Mouse (Mus musculus) liver, embryonic 15.5 days (tissue): Measurements from ENCODE around the gene Parp1. TPM values are rescaled to one million over a fixed set of nuclear protein-coding genes. Genes with fewer than 3 reads are reported as not detected.

Experiments used
- ATAC-seq: fragments of 200-750 bp; cut with Nextera tagmentation; 2 replicates; pipeline ENCODE4 v1.8.0; 2017; ENCODE audit warnings: moderate number of reproducible peaks, mild to moderate bottlenecking, moderate library complexity; ENCODE audit not compliant: insufficient read depth
- H3K27ac ChIP-seq: fragments of 300-500 bp; sonication (generic); replicated peaks from 2 replicates; pipeline ENCODE4 v1.5.1; 2015; ENCODE audit warnings: mild to moderate bottlenecking, inconsistent platforms
- H3K27me3 ChIP-seq: fragments of 300-500 bp; sonication (generic); 2 replicates; pipeline ENCODE4 v1.6.1; 2015; ENCODE audit warnings: mild to moderate bottlenecking, inconsistent platforms
- H3K36me3 ChIP-seq: fragments of 300-500 bp; sonication (generic); replicated peaks from 2 replicates; pipeline ENCODE4 v1.6.1; 2015; ENCODE audit warnings: moderate library complexity, mild to moderate bottlenecking, inconsistent platforms
- H3K4me1 ChIP-seq: fragments of 300-500 bp; sonication (generic); replicated peaks from 2 replicates; pipeline ENCODE4 v1.6.1; 2015; ENCODE audit warnings: inconsistent platforms
- H3K4me2 ChIP-seq: fragments of 300-500 bp; sonication (generic); 2 replicates; pipeline ENCODE4 v1.6.1; 2015; ENCODE audit warnings: moderate library complexity, mild to moderate bottlenecking, inconsistent platforms
- H3K4me3 ChIP-seq: fragments of 300-500 bp; sonication (generic); replicated peaks from 2 replicates; pipeline ENCODE4 v1.5.1; 2015; ENCODE audit warnings: mild to moderate bottlenecking, inconsistent platforms
- H3K9ac ChIP-seq: fragments of 300-500 bp; sonication (generic); 2 replicates; pipeline ENCODE4 v1.6.1; 2015; ENCODE audit warnings: moderate library complexity, mild to moderate bottlenecking, inconsistent platforms
- H3K9me3 ChIP-seq: fragments of 300-500 bp; sonication (generic); replicated peaks from 2 replicates; pipeline ENCODE4 v1.6.1; 2016; ENCODE audit warnings: inconsistent platforms
- WGBS: fragments of 180-500 bp; shearing (Covaris S2); methylation state at CpG from one replicate; pipeline ENCODE4 v1.1.7; 2015; ENCODE audit warnings: mixed read lengths; ENCODE audit not compliant: insufficient replicate concordance; 5-methylcytosine and 5-hydroxymethylcytosine counted together
- polyA plus RNA-seq: library from polyadenylated mRNA; unstranded; fragments of >200 nt; fragmentation: Nextera tagmentation; extraction: Ambion mirVana; gene quantifications from 2 replicates; pipeline ENCODE4 v1.2.1, GENCODE M21; 2015

Gene Parp1
- polyA plus RNA-seq, result 54.5 and 62.7 TPM in 2 replicates

DNA sequence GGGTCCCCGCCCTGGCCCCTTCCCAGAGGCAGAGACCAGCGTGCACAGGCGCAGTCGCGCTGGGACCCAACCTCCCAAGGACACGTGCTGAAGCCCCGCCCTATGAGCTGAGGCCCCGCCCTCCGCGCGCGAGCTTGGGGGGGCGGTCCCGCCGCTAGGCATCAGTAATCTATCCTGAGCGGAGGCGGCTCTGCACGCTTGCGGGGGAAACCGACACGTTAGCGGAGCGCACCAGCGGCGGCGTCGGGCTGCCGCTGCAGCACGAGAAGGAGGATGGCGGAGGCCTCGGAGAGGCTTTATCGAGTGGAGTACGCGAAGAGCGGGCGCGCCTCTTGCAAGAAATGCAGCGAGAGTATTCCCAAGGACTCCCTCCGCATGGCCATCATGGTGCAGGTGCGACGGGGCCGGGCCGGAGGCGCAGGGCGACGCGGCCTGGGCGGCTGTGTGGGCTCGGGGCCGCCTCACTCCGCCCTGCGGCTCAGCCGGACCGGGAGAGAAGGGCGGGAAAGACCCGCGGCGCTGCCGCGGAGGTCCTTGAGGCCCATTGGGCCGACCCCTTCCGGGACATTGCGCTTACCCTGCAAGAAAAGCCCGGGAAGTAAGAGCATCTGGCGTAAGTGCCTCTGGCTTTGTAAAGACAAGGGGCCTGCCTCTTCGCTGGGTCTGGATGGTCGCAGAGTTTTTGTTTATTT lies at the start of gene Parp1:
Parp1 (plus strand) TSS at position 164 of the 692 bp plus-strand sequence.
- H3K27ac ChIP-seq, result peak within 1 kb of the TSS; percentile 53
- H3K36me3 ChIP-seq, result peaks cover 6% of the 10 kb centered on the region
- peak; percentile 90 for ATAC-seq
- peak within 1 kb of the TSS; percentile 70 for H3K4me3 ChIP-seq
- H3K9me3 ChIP-seq, result no peaks in the 10 kb centered on the region
- H3K4me2 ChIP-seq, result peak within 1 kb of the TSS; percentile 93
- peaks cover 51% of the 10 kb centered on the region for H3K4me1 ChIP-seq
- H3K9ac ChIP-seq, result peak within 1 kb of the TSS; percentile 73
- WGBS, result under 1% methylated on average over 67 of the region's 67 CpGs
- H3K27me3 ChIP-seq, result no peaks in the 10 kb centered on the region

DNA sequence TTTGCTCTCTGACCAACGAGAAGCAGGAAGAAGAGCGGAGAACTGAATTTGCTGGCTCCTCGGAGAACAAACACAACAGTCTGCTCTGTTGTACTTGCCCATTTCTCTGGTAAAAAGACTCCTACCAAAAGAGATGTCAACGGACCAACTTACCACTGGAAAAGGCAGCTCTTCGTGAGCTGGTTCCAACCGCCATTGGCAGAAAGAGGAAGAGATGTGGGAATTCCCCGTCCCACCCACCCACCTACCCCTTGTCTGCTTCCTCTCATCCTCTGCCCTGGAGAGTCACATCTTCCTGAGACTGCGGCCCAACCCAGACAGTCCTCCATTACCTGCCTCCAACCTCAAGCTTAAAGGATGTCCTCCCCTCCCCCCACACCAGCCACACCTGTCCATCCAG lies 49.2 kb upstream of the Parp1 start:
- H3K9me3 ChIP-seq, result no peaks in the 10 kb centered on the region
- no peak overlapping the region for H3K4me3 ChIP-seq
- no peaks in the 10 kb centered on the region for H3K27me3 ChIP-seq
- H3K27ac ChIP-seq, result no peak overlapping the region
- no peak overlapping the region for H3K4me2 ChIP-seq
- WGBS, result 41% methylated on average over 8 of the region's 8 CpGs
- no peaks in the 10 kb centered on the region for H3K4me1 ChIP-seq
- no peak for ATAC-seq
- H3K9ac ChIP-seq, result no peak overlapping the region
- no peaks in the 10 kb centered on the region for H3K36me3 ChIP-seq

DNA sequence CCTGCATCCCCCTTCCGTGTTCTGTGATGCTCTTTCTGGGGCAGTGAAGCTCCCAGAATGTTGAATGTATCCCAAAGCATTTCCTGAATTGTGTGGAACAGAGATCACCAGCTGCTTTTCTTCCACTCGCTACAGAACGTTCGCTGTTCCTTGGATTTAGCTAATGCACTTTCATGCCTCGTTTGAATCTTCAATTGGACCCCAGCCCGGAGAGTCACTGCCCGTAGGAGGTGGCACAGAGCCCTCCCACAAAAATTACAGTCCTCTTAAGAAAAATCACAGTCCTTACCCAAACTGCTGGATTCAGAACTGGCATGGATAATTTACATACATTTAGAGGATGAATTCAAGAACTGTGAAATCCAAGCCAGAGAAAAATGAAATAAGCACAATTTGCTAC lies 48.5 kb upstream of the Parp1 start:
- Histone ChIP-seq H3K9ac (no peak overlapping the region), H3K27ac (no peak overlapping the region), H3K4me2 (no peak overlapping the region), H3K27me3 (no peaks in the 10 kb centered on the region), H3K36me3 (no peaks in the 10 kb centered on the region), H3K4me3 (no peak overlapping the region), H3K4me1 (no peaks in the 10 kb centered on the region), H3K9me3 (no peaks in the 10 kb centered on the region)
- WGBS, result 64% methylated on average over 7 of the region's 7 CpGs
- ATAC-seq, result no peak

DNA sequence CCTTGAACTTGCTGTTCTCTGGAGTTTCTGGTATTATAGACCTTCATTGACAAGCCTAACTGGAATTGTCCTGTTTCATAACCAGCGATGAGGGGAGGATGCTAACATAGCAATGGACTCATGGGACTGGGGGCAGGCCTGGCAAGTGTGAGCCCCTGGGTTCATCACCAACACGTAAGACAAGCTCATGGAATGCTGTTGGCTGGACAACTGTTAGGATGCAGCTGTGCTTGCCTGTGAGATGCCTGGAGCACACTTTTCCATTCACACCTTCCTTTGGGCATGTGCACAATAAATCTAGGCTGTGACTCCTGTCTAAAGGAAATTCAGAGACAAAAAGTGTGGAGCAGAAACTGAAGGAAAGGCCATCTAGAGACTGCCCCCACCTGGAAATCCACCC lies 45.4 kb upstream of the Parp1 start:
- H3K9me3 ChIP-seq, result no peaks in the 10 kb centered on the region
- H3K36me3 ChIP-seq, result no peaks in the 10 kb centered on the region
- ATAC-seq, result no peak
- no peaks in the 10 kb centered on the region for H3K4me1 ChIP-seq
- no peaks in the 10 kb centered on the region for H3K27me3 ChIP-seq
- H3K27ac ChIP-seq, result no peak overlapping the region
- no peak overlapping the region for H3K4me2 ChIP-seq
- no peak overlapping the region for H3K4me3 ChIP-seq
- 65% methylated on average over 2 of the region's 2 CpGs for WGBS
- no peak overlapping the region for H3K9ac ChIP-seq

DNA sequence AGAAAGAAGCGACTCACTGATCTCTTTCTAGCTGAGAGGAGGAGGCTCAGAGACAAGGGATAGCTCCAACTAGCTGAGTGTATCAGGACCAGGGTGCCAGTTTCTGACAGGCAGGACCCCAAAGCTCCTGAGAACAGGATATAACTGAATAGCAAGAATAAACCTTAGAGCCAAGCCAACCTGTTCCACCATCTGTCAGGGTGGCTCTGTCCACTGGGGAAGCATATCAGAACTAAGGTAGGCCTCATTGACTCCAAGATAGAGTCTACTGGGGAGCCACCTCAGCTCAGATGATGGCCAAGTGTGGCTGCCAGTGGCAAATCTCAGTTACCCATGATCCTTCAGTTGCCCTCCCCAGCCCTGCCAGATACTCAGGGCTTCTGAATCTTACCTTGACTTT lies 43.4 kb upstream of the Parp1 start:
- Histone ChIP-seq H3K4me2 (no peak overlapping the region), H3K36me3 (no peaks in the 10 kb centered on the region), H3K9me3 (no peaks in the 10 kb centered on the region), H3K4me1 (no peaks in the 10 kb centered on the region), H3K4me3 (no peak overlapping the region), H3K27me3 (no peaks in the 10 kb centered on the region), H3K9ac (no peak overlapping the region), H3K27ac (no peak overlapping the region)
- ATAC-seq, result no peak
- WGBS, result 70% methylated on average over 1 of the region's 1 CpGs

DNA sequence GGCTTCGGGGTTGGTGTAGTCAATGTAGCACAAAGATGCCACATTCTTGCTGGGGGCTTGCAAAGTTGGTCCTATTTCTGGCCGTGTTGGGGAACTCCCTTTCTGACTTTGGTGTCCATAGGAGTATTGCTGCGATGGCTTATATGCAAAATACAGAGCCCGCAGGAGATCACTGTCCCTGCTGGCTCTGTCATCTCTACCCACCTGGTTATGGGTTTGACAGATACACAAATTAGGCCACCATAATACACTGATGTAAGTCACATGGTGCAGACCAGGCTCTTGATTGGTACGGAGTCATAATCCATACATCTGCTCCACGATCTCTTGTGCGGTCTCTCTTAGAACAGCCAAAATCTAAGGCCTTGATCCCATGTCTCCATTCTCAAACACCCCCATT lies 38.9 kb upstream of the Parp1 start:
- no peak overlapping the region for H3K27ac ChIP-seq
- 71% methylated on average over 7 of the region's 7 CpGs for WGBS

DNA sequence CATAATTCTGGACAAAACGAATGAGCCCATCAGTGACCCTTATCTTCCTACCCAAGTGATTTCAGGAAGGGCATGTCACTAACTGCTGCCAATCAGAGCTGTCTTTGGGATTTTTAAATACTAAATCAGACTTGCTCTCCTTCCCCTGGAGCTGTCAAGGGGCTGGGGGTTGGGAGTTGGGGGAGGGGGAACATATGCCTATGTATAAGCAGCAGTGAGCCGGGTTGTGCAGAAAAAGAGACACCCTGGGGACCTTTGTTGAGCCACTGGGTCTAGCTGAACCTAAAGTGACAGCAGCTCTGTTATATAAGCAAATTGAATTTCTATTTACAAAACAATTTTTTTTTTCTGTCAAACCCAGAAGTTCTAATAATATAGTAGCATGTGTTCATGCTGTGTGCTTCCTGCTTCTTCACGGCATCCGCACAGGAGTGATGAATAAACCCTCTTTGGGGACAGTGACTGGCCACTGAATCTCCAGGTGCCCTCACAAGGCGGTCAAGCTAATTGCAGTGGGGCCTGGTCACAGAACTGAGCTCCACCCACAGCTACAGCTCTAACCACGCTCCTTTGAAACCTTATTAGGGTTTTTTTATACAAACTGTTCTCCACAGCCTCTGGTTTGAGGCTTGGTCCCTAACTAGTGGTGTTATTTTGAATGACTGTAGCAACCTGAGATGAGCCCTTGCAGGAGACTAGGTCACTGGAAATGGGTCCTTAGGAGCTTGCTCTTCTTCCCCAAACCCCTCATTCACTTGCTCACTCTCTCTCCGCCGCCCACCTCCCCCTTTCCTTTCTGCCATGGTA lies 38.1 kb upstream of the Parp1 start:
- no peak overlapping the region for H3K4me2 ChIP-seq
- WGBS, result 52% methylated on average over 8 of the region's 8 CpGs
- no peaks in the 10 kb centered on the region for H3K9me3 ChIP-seq
- no peak overlapping the region for H3K4me3 ChIP-seq
- H3K36me3 ChIP-seq, result no peaks in the 10 kb centered on the region
- H3K9ac ChIP-seq, result no peak overlapping the region
- no peaks in the 10 kb centered on the region for H3K4me1 ChIP-seq
- H3K27me3 ChIP-seq, result no peaks in the 10 kb centered on the region
- no peak overlapping the region for H3K27ac ChIP-seq
- no peak for ATAC-seq

More for the DNA sequence above, 38.9 kb upstream of the Parp1 start:
- no peak for ATAC-seq
- no peak overlapping the region for H3K9ac ChIP-seq
- H3K4me3 ChIP-seq, result no peak overlapping the region
- no peak overlapping the region for H3K4me2 ChIP-seq
- no peaks in the 10 kb centered on the region for H3K27me3 ChIP-seq
- H3K9me3 ChIP-seq, result no peaks in the 10 kb centered on the region
- no peaks in the 10 kb centered on the region for H3K36me3 ChIP-seq
- H3K4me1 ChIP-seq, result no peaks in the 10 kb centered on the region

DNA sequence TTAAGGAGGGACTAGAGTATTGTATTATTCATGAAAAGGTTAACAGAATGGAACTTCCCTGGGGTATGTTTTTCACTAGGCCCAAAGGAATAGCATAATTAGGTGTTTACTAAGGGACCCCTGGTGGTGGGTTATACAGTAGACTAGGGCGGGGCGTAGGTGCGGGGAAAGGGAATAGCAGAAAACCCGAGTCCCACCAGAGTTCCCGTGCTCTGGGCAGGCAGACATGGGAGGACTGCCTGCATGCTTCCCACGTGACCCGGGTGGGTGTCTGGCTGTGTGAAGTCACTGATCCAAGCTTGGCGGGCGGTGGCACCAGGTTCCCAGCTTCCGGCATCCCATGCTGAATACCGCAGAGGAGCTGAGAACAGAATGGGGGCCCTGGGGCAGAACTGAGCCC lies 36.1 kb upstream of the Parp1 start:
- ATAC-seq, result no peak
- Histone ChIP-seq H3K4me3 (no peak overlapping the region), H3K9ac (no peak overlapping the region), H3K4me1 (no peaks in the 10 kb centered on the region), H3K36me3 (no peaks in the 10 kb centered on the region), H3K4me2 (no peak overlapping the region), H3K27me3 (no peaks in the 10 kb centered on the region), H3K27ac (no peak overlapping the region), H3K9me3 (no peaks in the 10 kb centered on the region)
- 81% methylated on average over 11 of the region's 11 CpGs for WGBS

DNA sequence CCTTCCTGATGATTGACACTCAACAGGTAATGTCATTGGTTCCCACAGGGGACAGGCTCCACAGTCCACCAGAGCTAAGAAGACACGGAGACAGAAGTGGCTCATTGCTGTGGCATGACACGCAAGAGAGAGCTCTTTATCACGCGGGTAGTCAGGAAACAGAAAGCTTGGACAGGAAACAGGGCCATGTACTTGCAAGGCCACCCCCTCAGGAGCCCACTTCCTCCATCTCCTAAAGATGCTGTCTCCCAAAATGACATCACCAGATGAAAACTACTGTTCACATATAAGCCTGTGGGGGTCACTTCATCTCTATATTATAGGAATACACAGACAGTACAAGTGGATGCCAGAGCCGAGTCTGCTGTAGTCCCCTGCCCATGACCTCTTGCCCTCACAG lies 32.0 kb upstream of the Parp1 start:
- Histone ChIP-seq H3K27ac (no peak overlapping the region), H3K36me3 (no peaks in the 10 kb centered on the region), H3K9me3 (no peaks in the 10 kb centered on the region), H3K4me3 (no peak overlapping the region), H3K4me1 (no peaks in the 10 kb centered on the region), H3K4me2 (no peak overlapping the region), H3K9ac (no peak overlapping the region), H3K27me3 (no peaks in the 10 kb centered on the region)
- ATAC-seq, result no peak
- WGBS, result 14% methylated on average over 5 of the region's 5 CpGs

DNA sequence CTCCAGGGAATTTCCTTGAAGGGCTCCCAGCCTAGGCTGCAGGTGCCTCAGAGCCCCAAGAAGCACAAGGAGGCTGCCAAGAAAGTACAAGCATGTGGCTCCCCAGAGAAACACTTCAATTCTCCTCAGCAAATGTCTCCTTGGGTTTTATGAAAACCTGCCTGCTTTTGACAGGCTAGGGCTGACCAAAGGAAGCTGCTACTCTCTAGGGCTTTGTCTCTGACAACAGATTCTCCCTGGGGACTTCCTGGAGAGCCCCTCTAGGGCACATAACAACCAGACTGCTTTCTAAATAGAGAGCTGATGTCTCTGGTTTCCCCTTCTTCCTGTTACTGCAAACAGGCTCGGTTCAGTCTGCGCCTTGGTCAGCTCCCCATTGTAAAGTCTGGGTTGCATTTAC lies 27.5 kb upstream of the Parp1 start:
- no peak overlapping the region for H3K4me3 ChIP-seq
- H3K36me3 ChIP-seq, result no peaks in the 10 kb centered on the region
- no peak overlapping the region for H3K4me2 ChIP-seq
- 24% methylated on average over 2 of the region's 2 CpGs for WGBS
- H3K4me1 ChIP-seq, result no peaks in the 10 kb centered on the region
- no peak overlapping the region for H3K27ac ChIP-seq
- no peak for ATAC-seq
- H3K27me3 ChIP-seq, result no peaks in the 10 kb centered on the region
- H3K9me3 ChIP-seq, result no peaks in the 10 kb centered on the region
- no peak overlapping the region for H3K9ac ChIP-seq

DNA sequence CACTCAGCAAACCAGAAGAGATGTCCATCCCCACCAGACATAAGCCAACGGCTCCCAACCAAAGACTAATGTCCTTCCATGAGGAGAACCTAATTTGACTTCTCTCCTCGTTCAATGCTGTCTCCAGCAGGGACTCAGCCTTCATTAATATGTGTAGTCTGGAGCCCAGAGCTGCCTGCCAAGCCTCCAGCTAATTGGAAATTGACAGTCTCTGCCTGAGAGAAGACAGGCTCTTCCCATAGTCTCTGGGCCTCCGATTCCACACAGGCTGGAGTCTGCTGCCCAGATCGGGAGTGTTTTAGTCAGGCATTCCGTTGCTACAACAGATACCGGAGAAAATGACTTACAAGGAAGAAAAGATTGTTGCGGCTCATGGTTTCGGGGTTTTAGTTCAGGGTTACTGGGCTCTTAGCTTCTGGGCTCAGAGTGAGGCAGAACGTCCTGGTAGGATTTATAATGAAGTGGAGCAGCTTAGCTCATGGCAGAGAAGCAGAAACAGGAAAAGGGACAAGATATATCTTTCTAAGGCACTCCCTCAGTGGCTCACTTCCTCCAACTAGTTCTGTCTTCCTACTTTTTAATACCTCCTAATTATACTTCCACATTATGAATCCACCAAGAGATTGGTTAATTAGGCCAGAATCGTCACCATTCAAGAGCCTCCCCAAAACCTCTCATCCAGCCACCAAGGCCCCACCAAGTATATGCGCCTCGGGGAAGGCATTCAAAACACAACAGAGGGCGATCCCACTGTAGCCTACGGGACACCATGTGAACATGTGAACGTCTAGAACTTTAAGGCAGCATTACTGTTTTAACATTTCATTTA lies 26.6 kb upstream of the Parp1 start:
- H3K9ac ChIP-seq, result no peak overlapping the region
- H3K9me3 ChIP-seq, result no peaks in the 10 kb centered on the region
- H3K27me3 ChIP-seq, result peaks cover 5% of the 10 kb centered on the region; the same call in 1 of the 2 replicates
- no peak overlapping the region for H3K27ac ChIP-seq
- H3K4me3 ChIP-seq, result no peak overlapping the region
- ATAC-seq, result no peak
- WGBS, result 59% methylated on average over 15 of the region's 15 CpGs
- H3K36me3 ChIP-seq, result no peaks in the 10 kb centered on the region
- no peaks in the 10 kb centered on the region for H3K4me1 ChIP-seq
- H3K4me2 ChIP-seq, result no peak overlapping the region
